Mouse (Mus musculus) olfactory bulb, adult 2 months (tissue): ENCODE results near the gene Prkcz.

Source experiments
- CTCF ChIP-seq: fragments of 200-500 bp; IDR thresholded peaks from 2 replicates; pipeline ENCODE4 v1.5.1; 2012; ENCODE audit warnings: low read depth, mild to moderate bottlenecking, low read length, moderate library complexity; ENCODE audit not compliant: insufficient read depth
- POLR2A ChIP-seq: fragments of 200-500 bp; IDR thresholded peaks from 2 replicates; pipeline ENCODE4 v1.6.1; 2012; ENCODE audit warnings: mild to moderate bottlenecking, low read depth, low read length, moderate library complexity; ENCODE audit not compliant: insufficient read depth

DNA sequence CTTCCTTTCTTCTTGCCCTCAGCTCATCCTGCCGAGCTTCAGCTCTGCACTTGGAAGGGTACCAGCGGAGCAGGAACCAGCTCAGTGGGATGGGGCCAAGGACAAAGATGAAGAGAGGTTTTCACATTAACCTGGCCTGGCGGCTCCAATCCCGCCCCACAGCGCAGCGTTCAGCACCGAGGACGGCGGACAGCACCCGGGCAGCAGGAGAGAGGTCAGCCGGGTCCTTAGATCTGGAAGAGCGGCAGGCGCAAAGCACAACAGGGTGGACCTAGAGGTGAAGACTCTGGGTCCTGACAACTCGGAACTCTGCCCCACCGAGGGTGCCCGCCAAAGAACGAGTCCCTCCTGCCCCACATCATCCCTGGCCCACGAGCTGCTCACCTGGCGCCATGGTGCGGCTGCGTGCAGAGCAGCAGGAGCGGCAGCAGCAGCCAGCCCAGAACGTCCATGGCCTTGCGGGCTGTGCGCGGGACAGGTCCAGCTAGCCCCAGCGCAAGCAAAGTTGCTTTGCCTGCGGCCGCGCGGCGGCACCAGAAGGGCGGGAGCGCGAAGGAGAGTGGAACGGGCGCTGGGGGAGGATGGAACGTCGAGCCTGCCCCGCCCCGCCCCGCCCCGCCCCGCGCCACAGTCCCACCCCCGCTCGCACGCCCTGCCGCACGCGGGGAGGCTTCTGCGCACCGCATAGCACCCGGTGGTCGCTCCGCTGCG, 36.5 kb upstream of the Prkcz start, which contains the start of gene Gabrd:
- TF ChIP-seq POLR2A (peak; percentile 41; the same call in 1 of the 2 replicates), CTCF (no peak)
